Comparison of ENCODE assay signal across 8 mouse cellular contexts in genomic region chr4:46305436-46305835, GRCm38 (mm10). TPM values are rescaled to one million over a fixed set of nuclear protein-coding genes. Genes with fewer than 3 reads are reported as not detected.
DNase-seq lines count a peak whose midpoint lies in the region; ATAC-seq and TF ChIP-seq lines count a peak whose summit lies in the region.

No protein-coding gene starts in this region.

- no peak overlapping the region for H3K27ac ChIP-seq in heart, embryonic 14.5 days (replicated peaks in 1 of 2; ENCODE audit: control insufficient read depth in 1 of 2, insufficient read depth in 1 of 2, low read depth in 2 of 2, low read length in 2 of 2)
- no peak overlapping the region for H3K27ac ChIP-seq in CH12.LX (ENCODE audit: insufficient read depth, low read depth)
- H3K27ac ChIP-seq in embryonic facial prominence, embryonic 15.5 days (replicated peaks) = no peak overlapping the region
- H3K27ac ChIP-seq in limb, embryonic 14.5 days (replicated peaks; ENCODE audit: low read depth, low read length) = no peak overlapping the region

- no peak for TF ChIP-seq POLR2A in CH12.LX (IDR thresholded peaks at IDR 0.05; ENCODE audit: low read depth, low read length)
- TF ChIP-seq POLR2A in limb, embryonic 14.5 days (IDR thresholded peaks at IDR 0.05; ENCODE audit: borderline replicate concordance, extremely low read depth, insufficient read depth, insufficient read length) = no peak

- H3K9ac ChIP-seq in heart, embryonic 14.5 days (ENCODE audit: low read length) = peak overlapping the region; percentile 91
- peak overlapping the region; percentile 91; the same call in 1 of the 2 replicates for H3K9ac ChIP-seq in CH12.LX (ENCODE audit: insufficient read depth, low read depth)
- H3K9ac ChIP-seq in embryonic facial prominence, embryonic 15.5 days = peak overlapping the region; percentile 59; the same call in 1 of the 2 replicates
- no peak overlapping the region for H3K9ac ChIP-seq in limb, embryonic 14.5 days (ENCODE audit: low read depth, low read length, severe bottlenecking)

- H3K4me3 ChIP-seq in heart, embryonic 14.5 days (ENCODE audit: control insufficient read depth in 1 of 2, insufficient read depth in 1 of 2, low read depth in 1 of 2, low read length in 2 of 2) = peak overlapping the region; percentile 77
- H3K4me3 ChIP-seq in CH12.LX (replicated peaks in 1 of 3; ENCODE audit: low read depth in 2 of 3, low read length in 2 of 3, poor library complexity in 1 of 3) = peak overlapping the region in 1 of 3 experiments; percentile 66
- H3K4me3 ChIP-seq in embryonic facial prominence, embryonic 15.5 days (replicated peaks) = peak overlapping the region; percentile 75
- H3K4me3 ChIP-seq in limb, embryonic 14.5 days (replicated peaks; ENCODE audit: low read length) = peak overlapping the region; percentile 71

- H3K79me2 ChIP-seq in CH12.LX (replicated peaks; ENCODE audit: control insufficient read depth, extremely low read depth, insufficient read depth, poor library complexity, severe bottlenecking) = no peaks in the 10 kb centered on the region

- ATAC-seq in heart, embryonic 14.5 days (ENCODE audit: insufficient number of reproducible peaks, insufficient read depth, low FRiP score, low read depth) = no peak
- no peak for ATAC-seq in embryonic facial prominence, embryonic 15.5 days (ENCODE audit: insufficient number of reproducible peaks, low FRiP score, low TSS enrichment, low read depth)
- ATAC-seq in limb, embryonic 14.5 days (ENCODE audit: low FRiP score, low read depth) = no peak
- ATAC-seq in erythroid progenitor cell, adult 5-6 weeks (replicated peaks; ENCODE audit: low FRiP score, poor library complexity, severe bottlenecking) = no peak

- peaks cover 12% of the 10 kb centered on the region; the same call in 1 of the 2 replicates for H3K27me3 ChIP-seq in heart, embryonic 14.5 days (ENCODE audit: control insufficient read depth, insufficient read depth, low read length)
- H3K27me3 ChIP-seq in CH12.LX (replicated peaks) = peaks cover 49% of the 10 kb centered on the region
- H3K27me3 ChIP-seq in embryonic facial prominence, embryonic 15.5 days = peaks cover 34% of the 10 kb centered on the region
- H3K27me3 ChIP-seq in limb, embryonic 14.5 days (ENCODE audit: control insufficient read depth, insufficient read depth, low read length) = peaks cover 6% of the 10 kb centered on the region; the same call in 1 of the 2 replicates

- in situ Hi-C loops in CH12.LX (cut with MboI; ENCODE audit: low pct_ligation_motif_present, low pct_unique_long_range_greater_than_20kb, low sequenced_read_pairs) = no loop called here

- H3K36me3 ChIP-seq in heart, embryonic 14.5 days (ENCODE audit: control insufficient read depth, insufficient read depth, low read length) = no peaks in the 10 kb centered on the region
- no peaks in the 10 kb centered on the region for H3K36me3 ChIP-seq in CH12.LX (replicated peaks in 1 of 2; ENCODE audit: control insufficient read depth in 1 of 2, insufficient read depth in 1 of 2, low read length in 1 of 2)
- no peaks in the 10 kb centered on the region for H3K36me3 ChIP-seq in embryonic facial prominence, embryonic 15.5 days
- H3K36me3 ChIP-seq in limb, embryonic 14.5 days (ENCODE audit: control insufficient read depth, insufficient read depth, low read length) = no peaks in the 10 kb centered on the region

- WGBS in heart, embryonic 14.5 days = 24% methylated on average over 7 of the region's 7 CpGs
- WGBS in embryonic facial prominence, embryonic 15.5 days = 22% methylated on average over 7 of the region's 7 CpGs
- 22% methylated on average over 7 of the region's 7 CpGs for WGBS in limb, embryonic 14.5 days

- H3K4me2 ChIP-seq in heart, embryonic 14.5 days (ENCODE audit: low read length) = peak overlapping the region; percentile 89
- H3K4me2 ChIP-seq in CH12.LX (ENCODE audit: insufficient read depth, low read depth, poor library complexity, severe bottlenecking) = peak overlapping the region; percentile 94
- peak overlapping the region; percentile 89 for H3K4me2 ChIP-seq in embryonic facial prominence, embryonic 15.5 days (replicated peaks)
- H3K4me2 ChIP-seq in limb, embryonic 14.5 days (replicated peaks; ENCODE audit: low read depth, low read length, severe bottlenecking) = peak overlapping the region; percentile 95

- H3K4me1 ChIP-seq in heart, embryonic 14.5 days (ENCODE audit: control insufficient read depth in 2 of 2, insufficient read depth in 2 of 2, low read length in 2 of 2) = peaks cover 14 to 26% of the 10 kb centered on the region in 2 experiments
- peaks cover 6 to 11% of the 10 kb centered on the region in 2 experiments; a peak in 3 of 4 replicates for H3K4me1 ChIP-seq in CH12.LX (ENCODE audit: control insufficient read depth in 1 of 2, insufficient read depth in 2 of 2)
- peaks cover 11% of the 10 kb centered on the region for H3K4me1 ChIP-seq in embryonic facial prominence, embryonic 15.5 days
- H3K4me1 ChIP-seq in limb, embryonic 14.5 days (ENCODE audit: control insufficient read depth, insufficient read depth, low read length) = no peaks in the 10 kb centered on the region

- no peaks in the 10 kb centered on the region for H3K9me3 ChIP-seq in heart, embryonic 14.5 days (ENCODE audit: control insufficient read depth, low read length)
- H3K9me3 ChIP-seq in CH12.LX (replicated peaks; ENCODE audit: low read length) = no peaks in the 10 kb centered on the region
- no peaks in the 10 kb centered on the region for H3K9me3 ChIP-seq in embryonic facial prominence, embryonic 15.5 days (replicated peaks)
- H3K9me3 ChIP-seq in limb, embryonic 14.5 days (ENCODE audit: control insufficient read depth, low read length) = no peaks in the 10 kb centered on the region

- dilution Hi-C loops in CH12.LX (cut with MboI; ENCODE audit: extremely low pct_ligation_motif_present, extremely low pct_unique_long_range_greater_than_20kb, low sequenced_read_pairs) = no loop called here

- no peak for DNase-seq in heart, adult 8-10 months (ENCODE audit: low spot score)
- DNase-seq in CH12.LX (ENCODE audit: extremely low read depth) = no peak
- DNase-seq in limb, embryonic 14.5 days (ENCODE audit: low spot score) = no peak
- no peak for DNase-seq in ovary, adult 18-20 months (ENCODE audit: low spot score)
- no peak for DNase-seq in spleen, adult 12 weeks (ENCODE audit: low spot score)

- no peak for TF ChIP-seq RAD21 in CH12.LX (IDR thresholded peaks at IDR 0.05; ENCODE audit: low read depth, low read length)

- TF ChIP-seq EP300 in CH12.LX (IDR thresholded peaks at IDR 0.05; ENCODE audit: low read length) = no peak

- TF ChIP-seq CTCF in CH12.LX (conservative IDR thresholded peaks at IDR 0.05 in 1 of 2, IDR thresholded peaks at IDR 0.05 in 1 of 2; ENCODE audit: low read depth in 2 of 2, low read length in 2 of 2) = no peak

TF ChIP-seq in CH12.LX, 34 proteins besides CTCF, POLR2A, EP300 and RAD21:
- no peak for TF ChIP-seq TBP (conservative IDR thresholded peaks at IDR 0.05; ENCODE audit: low read depth, low read length)
- no peak for TF ChIP-seq UBTF (IDR thresholded peaks at IDR 0.05; ENCODE audit: low read depth, low read length)
- no peak for TF ChIP-seq ELF1 (IDR thresholded peaks at IDR 0.05; ENCODE audit: low read depth, low read length)
- TF ChIP-seq ZNF384 (IDR thresholded peaks at IDR 0.05; ENCODE audit: low read depth, low read length) = peak; percentile 43; the same call in 1 of the 2 replicates
- TF ChIP-seq CHD2 (IDR thresholded peaks at IDR 0.05; ENCODE audit: low read length) = no peak

RNA-seq across cellular contexts. Expression of gene Foxe1, which starts 38.0 kb away (rescaled TPM):
- not detected in 2 replicates for polyA plus RNA-seq in heart, embryonic 14.5 days (2014; fragmentation: Nextera tagmentation; extraction: Ambion mirVana)
- not detected for total RNA-seq in heart, adult 8-10 months (2022)
- total RNA-seq in CH12.LX (2012; rRNA removed) (not detected in 2 replicates), CH12.LX (2014; rRNA removed) (not detected in 2 replicates)
- not detected in 2 replicates for polyA plus RNA-seq in CH12.LX (2012; ENCODE audit: insufficient read length, low read depth)
- 1.9 and 2.1 TPM in 2 replicates for polyA plus RNA-seq in embryonic facial prominence, embryonic 15.5 days (2015; fragmentation: Nextera tagmentation; extraction: Ambion mirVana)
- not detected in 2 replicates for polyA plus RNA-seq in limb, embryonic 14.5 days (2012; rRNA removed)
- not detected in 2 replicates for polyA plus RNA-seq in limb, embryonic 14.5 days (2014; fragmentation: Nextera tagmentation; extraction: Ambion mirVana)
- total RNA-seq in erythroid progenitor cell, adult 5-6 weeks (2015; ENCODE audit: low replicate concordance) = not detected in 2 replicates
- not detected in 2 replicates for total RNA-seq in erythroid progenitor cell, adult 5-6 weeks (2017; ENCODE audit: low replicate concordance)
